Mouse (Mus musculus): ENCODE measurements at regions not wholly inside any gene's neighbourhood (a gene's known extent, or its start where the extent isn't known, plus 50 kb on each side); places are given as distances from the start of the nearest gene placed in this dataset.

GRCm38 (mm10) chr12:26112166-26113019 lies 302.7 kb downstream of the Rnf144a start:
- TF ChIP-seq MYOG (IDR thresholded peaks at IDR 0.05; ENCODE audit: control insufficient read depth, extremely low read depth, insufficient read length) (no peak), MYOD1 (IDR thresholded peaks at IDR 0.05; ENCODE audit: control insufficient read depth, insufficient read length, low read depth) (no peak), USF1 (IDR thresholded peaks at IDR 0.05; ENCODE audit: low read depth) (no peak), CEBPB (IDR thresholded peaks at IDR 0.05; ENCODE audit: low read depth) (no peak), MAX (IDR thresholded peaks at IDR 0.05) (no peak), FOSL1 (IDR thresholded peaks at IDR 0.05; ENCODE audit: insufficient read depth, low read length, poor library complexity, severe bottlenecking) (no peak), CTCF (IDR thresholded peaks at IDR 0.05; ENCODE audit: control insufficient read depth, insufficient read depth, insufficient read length) (no peak)
- H3K4me3 ChIP-seq (ENCODE audit: insufficient read depth, poor library complexity, severe bottlenecking) = no peak overlapping the region
- no peaks in the 10 kb centered on the region for H3K79me3 ChIP-seq (ENCODE audit: low read depth)
- H3K27me3 ChIP-seq (ENCODE audit: control insufficient read depth, insufficient read depth, insufficient read length) = no peaks in the 10 kb centered on the region
- no peaks in the 10 kb centered on the region for H3K36me3 ChIP-seq (ENCODE audit: control insufficient read depth, insufficient read depth)
- H3K79me2 ChIP-seq (ENCODE audit: control insufficient read depth, insufficient read depth) = no peaks in the 10 kb centered on the region
- no peak overlapping the region for H3ac ChIP-seq (ENCODE audit: control insufficient read depth, insufficient read length, low read depth)

DNA sequence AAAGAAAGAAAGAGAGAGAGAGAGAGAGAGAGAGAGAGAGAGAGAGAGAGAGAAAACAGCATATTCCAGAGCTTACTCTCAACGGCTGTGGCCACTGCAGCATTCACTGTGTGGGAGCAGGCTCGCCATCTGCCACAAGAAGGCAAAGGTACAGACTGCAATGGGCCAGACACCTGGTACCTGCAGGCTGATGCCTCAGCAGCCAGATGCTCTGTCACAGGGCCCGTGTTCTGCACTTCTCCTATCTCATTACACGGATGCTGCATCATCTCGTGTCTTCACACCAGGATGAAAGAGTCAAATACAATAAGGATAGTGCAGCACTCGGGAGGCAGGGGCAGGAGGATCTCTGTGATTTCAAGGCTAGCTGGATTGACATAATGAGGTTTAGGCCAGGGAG lies 305.2 kb downstream of the Rnf144a start:
- Histone ChIP-seq H3K36me3 (ENCODE audit: control insufficient read depth, insufficient read depth) (no peaks in the 10 kb centered on the region), H3K79me2 (ENCODE audit: control insufficient read depth, insufficient read depth) (no peaks in the 10 kb centered on the region), H3K79me3 (ENCODE audit: low read depth) (no peaks in the 10 kb centered on the region), H3ac (ENCODE audit: control insufficient read depth, insufficient read length, low read depth) (no peak overlapping the region), H3K27me3 (ENCODE audit: control insufficient read depth, insufficient read depth, insufficient read length) (no peaks in the 10 kb centered on the region), H3K4me3 (ENCODE audit: insufficient read depth, poor library complexity, severe bottlenecking) (no peak overlapping the region)
- no peak for TF ChIP-seq MYOD1 (IDR thresholded peaks at IDR 0.05; ENCODE audit: control insufficient read depth, insufficient read length, low read depth)
- no peak for TF ChIP-seq MAX (IDR thresholded peaks at IDR 0.05)
- no peak for TF ChIP-seq CEBPB (IDR thresholded peaks at IDR 0.05; ENCODE audit: low read depth)
- no peak for TF ChIP-seq CTCF (IDR thresholded peaks at IDR 0.05; ENCODE audit: control insufficient read depth, insufficient read depth, insufficient read length)
- TF ChIP-seq USF1 (IDR thresholded peaks at IDR 0.05; ENCODE audit: low read depth) = no peak
- no peak for TF ChIP-seq MYOG (IDR thresholded peaks at IDR 0.05; ENCODE audit: control insufficient read depth, extremely low read depth, insufficient read length)
- TF ChIP-seq FOSL1 (IDR thresholded peaks at IDR 0.05; ENCODE audit: insufficient read depth, low read length, poor library complexity, severe bottlenecking) = no peak

GRCm38 (mm10) chr12:26104372-26104771 lies 310.7 kb downstream of the Rnf144a start:
- H3K79me3 ChIP-seq (ENCODE audit: low read depth) = no peaks in the 10 kb centered on the region
- no peak overlapping the region for H3K4me3 ChIP-seq (ENCODE audit: insufficient read depth, poor library complexity, severe bottlenecking)
- H3ac ChIP-seq (ENCODE audit: control insufficient read depth, insufficient read length, low read depth) = no peak overlapping the region
- TF ChIP-seq CEBPB (IDR thresholded peaks at IDR 0.05; ENCODE audit: low read depth) (no peak), MYOG (IDR thresholded peaks at IDR 0.05; ENCODE audit: control insufficient read depth, extremely low read depth, insufficient read length) (no peak), MYOD1 (IDR thresholded peaks at IDR 0.05; ENCODE audit: control insufficient read depth, insufficient read length, low read depth) (no peak)
- H3K36me3 ChIP-seq (ENCODE audit: control insufficient read depth, insufficient read depth) = no peaks in the 10 kb centered on the region
- H3K27me3 ChIP-seq (ENCODE audit: control insufficient read depth, insufficient read depth, insufficient read length) = no peaks in the 10 kb centered on the region
- H3K79me2 ChIP-seq (ENCODE audit: control insufficient read depth, insufficient read depth) = no peaks in the 10 kb centered on the region

GRCm38 (mm10) chr12:26102384-26102783 lies 312.7 kb downstream of the Rnf144a start:
- TF ChIP-seq MYOG (IDR thresholded peaks at IDR 0.05; ENCODE audit: control insufficient read depth, extremely low read depth, insufficient read length) = no peak
- TF ChIP-seq CEBPB (IDR thresholded peaks at IDR 0.05; ENCODE audit: low read depth) = no peak
- no peak for TF ChIP-seq CTCF (IDR thresholded peaks at IDR 0.05; ENCODE audit: control insufficient read depth, insufficient read depth, insufficient read length)
- TF ChIP-seq MYOD1 (IDR thresholded peaks at IDR 0.05; ENCODE audit: control insufficient read depth, insufficient read length, low read depth) = no peak
- no peak for TF ChIP-seq MAX (IDR thresholded peaks at IDR 0.05)
- TF ChIP-seq FOSL1 (IDR thresholded peaks at IDR 0.05; ENCODE audit: insufficient read depth, low read length, poor library complexity, severe bottlenecking) = no peak
- no peak for TF ChIP-seq USF1 (IDR thresholded peaks at IDR 0.05; ENCODE audit: low read depth)
- no peaks in the 10 kb centered on the region for H3K27me3 ChIP-seq (ENCODE audit: control insufficient read depth, insufficient read depth, insufficient read length)
- H3K79me3 ChIP-seq (ENCODE audit: low read depth) = no peaks in the 10 kb centered on the region
- no peaks in the 10 kb centered on the region for H3K79me2 ChIP-seq (ENCODE audit: control insufficient read depth, insufficient read depth)
- H3K4me3 ChIP-seq (ENCODE audit: insufficient read depth, poor library complexity, severe bottlenecking) = no peak overlapping the region
- no peak overlapping the region for H3ac ChIP-seq (ENCODE audit: control insufficient read depth, insufficient read length, low read depth)
- H3K36me3 ChIP-seq (ENCODE audit: control insufficient read depth, insufficient read depth) = no peaks in the 10 kb centered on the region

GRCm38 (mm10) chr12:26100140-26100539 lies 314.9 kb downstream of the Rnf144a start:
- Histone ChIP-seq H3ac (ENCODE audit: control insufficient read depth, insufficient read length, low read depth) (no peak overlapping the region), H3K79me2 (ENCODE audit: control insufficient read depth, insufficient read depth) (no peaks in the 10 kb centered on the region), H3K36me3 (ENCODE audit: control insufficient read depth, insufficient read depth) (no peaks in the 10 kb centered on the region), H3K27me3 (ENCODE audit: control insufficient read depth, insufficient read depth, insufficient read length) (no peaks in the 10 kb centered on the region), H3K4me3 (ENCODE audit: insufficient read depth, poor library complexity, severe bottlenecking) (no peak overlapping the region), H3K79me3 (ENCODE audit: low read depth) (no peaks in the 10 kb centered on the region)
- TF ChIP-seq CEBPB (IDR thresholded peaks at IDR 0.05; ENCODE audit: low read depth) (no peak), MYOG (IDR thresholded peaks at IDR 0.05; ENCODE audit: control insufficient read depth, extremely low read depth, insufficient read length) (no peak), USF1 (IDR thresholded peaks at IDR 0.05; ENCODE audit: low read depth) (no peak), FOSL1 (IDR thresholded peaks at IDR 0.05; ENCODE audit: insufficient read depth, low read length, poor library complexity, severe bottlenecking) (no peak), MYOD1 (IDR thresholded peaks at IDR 0.05; ENCODE audit: control insufficient read depth, insufficient read length, low read depth) (no peak), CTCF (IDR thresholded peaks at IDR 0.05; ENCODE audit: control insufficient read depth, insufficient read depth, insufficient read length) (no peak), MAX (IDR thresholded peaks at IDR 0.05) (no peak)
